Mouse (Mus musculus) heart, embryonic 14.5 days (tissue): ENCODE measurements at regions not wholly inside any gene's neighbourhood (a gene's known extent, or its start where the extent isn't known, plus 50 kb on each side); places are given as distances from the start of the nearest gene placed in this dataset.

Source experiments
- ATAC-seq: fragments of 200-750 bp; cut with Nextera tagmentation; 2 replicates; pipeline ENCODE4 v1.8.0; 2017; ENCODE audit warnings: low read depth, moderate TSS enrichment; ENCODE audit not compliant: insufficient number of reproducible peaks, insufficient read depth, low FRiP score
- H3K27ac ChIP-seq, 2 experiments: fragments of 200-500 bp in 1 of 2; fragments of 300-500 bp in 1 of 2; sonication (generic) in 1 of 2; replicated peaks in 1 of 2; 2 replicates each; pipeline ENCODE4 v1.5.1; 2012 to 2014; ENCODE audit warnings: low read depth in 2 of 2, low read length in 2 of 2, control low read depth in 1 of 2, mild to moderate bottlenecking in 1 of 2, mixed read lengths in 1 of 2; ENCODE audit not compliant: control insufficient read depth in 1 of 2, insufficient read depth in 1 of 2
- H3K27me3 ChIP-seq: fragments of 300-500 bp; sonication (generic); 2 replicates; pipeline ENCODE4 v1.6.1; 2014; ENCODE audit warnings: mild to moderate bottlenecking, low read length, control low read depth; ENCODE audit not compliant: control insufficient read depth, insufficient read depth
- H3K36me3 ChIP-seq: fragments of 300-500 bp; sonication (generic); 2 replicates; pipeline ENCODE4 v1.6.1; 2014; ENCODE audit warnings: mild to moderate bottlenecking, control low read depth, low read length, mixed read lengths; ENCODE audit not compliant: control insufficient read depth, insufficient read depth
- H3K4me1 ChIP-seq, 2 experiments: fragments of 200-500 bp in 1 of 2; fragments of 300-500 bp in 1 of 2; sonication (generic) in 1 of 2; 2 replicates each; pipeline ENCODE4 v1.6.1; 2012 to 2014; ENCODE audit warnings: low read length in 2 of 2, control low read depth in 1 of 2, mixed read lengths in 1 of 2; ENCODE audit not compliant: control insufficient read depth in 2 of 2, insufficient read depth in 2 of 2
- H3K4me2 ChIP-seq: fragments of 300-500 bp; sonication (generic); 2 replicates; pipeline ENCODE4 v1.6.1; 2014; ENCODE audit warnings: mild to moderate bottlenecking, low read length
- H3K4me3 ChIP-seq, 2 experiments: fragments of 200-500 bp in 1 of 2; fragments of 300-500 bp in 1 of 2; sonication (generic) in 1 of 2; 2 replicates each; pipeline ENCODE4 v1.5.1; 2012 to 2014; ENCODE audit warnings: low read length in 2 of 2, mild to moderate bottlenecking in 2 of 2, control low read depth in 1 of 2, low read depth in 1 of 2, moderate library complexity in 1 of 2; ENCODE audit not compliant: control insufficient read depth in 1 of 2, insufficient read depth in 1 of 2
- H3K9ac ChIP-seq: fragments of 300-500 bp; sonication (generic); 2 replicates; pipeline ENCODE4 v1.6.1; 2014; ENCODE audit warnings: mild to moderate bottlenecking, low read length
- H3K9me3 ChIP-seq: fragments of 300-500 bp; sonication (generic); 2 replicates; pipeline ENCODE4 v1.6.1; 2016; ENCODE audit warnings: low read length, control low read depth; ENCODE audit not compliant: control insufficient read depth
- WGBS: fragments of 180-500 bp; shearing (Covaris S2); extraction: QIAGEN DNeasy Blood & Tissue Kit; methylation state at CpG from one replicate; pipeline ENCODE4 v1.1.7; 2014; 5-methylcytosine and 5-hydroxymethylcytosine counted together

GRCm38 (mm10) chr13:97490131-97490530, 249.2 kb downstream of the Enc1 start:
- H3K4me2 ChIP-seq: no peak overlapping the region
- 73% methylated on average over 7 of the region's 7 CpGs for WGBS
- H3K9ac ChIP-seq: no peak overlapping the region
- no peak for ATAC-seq
- H3K36me3 ChIP-seq: no peaks in the 10 kb centered on the region
- no peaks in the 10 kb centered on the region for H3K9me3 ChIP-seq
- H3K4me3 ChIP-seq: no peak overlapping the region
- H3K27me3 ChIP-seq: no peaks in the 10 kb centered on the region
- peaks cover 2 to 8% of the 10 kb centered on the region in 2 experiments; a peak in 3 of 4 replicates for H3K4me1 ChIP-seq
- H3K27ac ChIP-seq: no peak overlapping the region

- Histone ChIP-seq H3K36me3 (no peaks in the 10 kb centered on the region), H3K9ac (no peak overlapping the region), H3K4me1 (peaks cover 4 to 12% of the 10 kb centered on the region in 2 experiments; a peak in 3 of 4 replicates), H3K4me2 (no peak overlapping the region), H3K4me3 (no peak overlapping the region), H3K27ac (no peak overlapping the region), H3K27me3 (no peaks in the 10 kb centered on the region), H3K9me3 (no peaks in the 10 kb centered on the region)
- no peak for ATAC-seq
- WGBS: 63% methylated on average over 4 of the region's 4 CpGs
Observed at GRCm38 (mm10) chr13:97489721-97490120, 248.8 kb downstream of the Enc1 start.

GRCm38 (mm10) chr13:97489029-97489428, 248.1 kb downstream of the Enc1 start:
- Histone ChIP-seq H3K9ac (no peak overlapping the region), H3K27me3 (no peaks in the 10 kb centered on the region), H3K27ac (no peak overlapping the region), H3K4me2 (no peak overlapping the region), H3K9me3 (no peaks in the 10 kb centered on the region), H3K4me1 (peaks cover 7 to 15% of the 10 kb centered on the region in 2 experiments; a peak in 3 of 4 replicates), H3K36me3 (no peaks in the 10 kb centered on the region), H3K4me3 (no peak overlapping the region)
- WGBS: 39% methylated on average over 5 of the region's 5 CpGs
- no peak for ATAC-seq

- H3K4me2 ChIP-seq: no peak overlapping the region
- no peak overlapping the region for H3K4me3 ChIP-seq
- WGBS: 75% methylated on average over 5 of the region's 5 CpGs
- no peak overlapping the region for H3K27ac ChIP-seq
- peaks cover 11 to 15% of the 10 kb centered on the region in 2 experiments; a peak in 3 of 4 replicates for H3K4me1 ChIP-seq
- no peaks in the 10 kb centered on the region for H3K9me3 ChIP-seq
- H3K27me3 ChIP-seq: no peaks in the 10 kb centered on the region
- no peaks in the 10 kb centered on the region for H3K36me3 ChIP-seq
- no peak for ATAC-seq
- H3K9ac ChIP-seq: no peak overlapping the region
Observed at GRCm38 (mm10) chr13:97488518-97488917, 247.6 kb downstream of the Enc1 start.

- Histone ChIP-seq H3K9ac (no peak overlapping the region), H3K4me3 (no peak overlapping the region), H3K9me3 (no peaks in the 10 kb centered on the region), H3K36me3 (no peaks in the 10 kb centered on the region), H3K4me1 (peaks cover 9 to 15% of the 10 kb centered on the region in 2 experiments; a peak in 3 of 4 replicates), H3K27ac (no peak overlapping the region), H3K27me3 (no peaks in the 10 kb centered on the region), H3K4me2 (no peak overlapping the region)
- WGBS: 75% methylated on average over 9 of the region's 9 CpGs
- ATAC-seq: no peak
Observed at GRCm38 (mm10) chr13:97487746-97488473, 247.0 kb downstream of the Enc1 start.

- Histone ChIP-seq H3K4me2 (no peak overlapping the region), H3K36me3 (no peaks in the 10 kb centered on the region), H3K4me1 (peaks cover 9 to 15% of the 10 kb centered on the region in 2 experiments; a peak in 3 of 4 replicates), H3K4me3 (no peak overlapping the region), H3K27me3 (no peaks in the 10 kb centered on the region), H3K9ac (no peak overlapping the region), H3K9me3 (no peaks in the 10 kb centered on the region), H3K27ac (no peak overlapping the region)
- 92% methylated on average over 2 of the region's 2 CpGs for WGBS
- no peak for ATAC-seq
Observed at GRCm38 (mm10) chr13:97486490-97486889, 245.6 kb downstream of the Enc1 start.

GRCm38 (mm10) chr13:97485886-97486285, 245.0 kb downstream of the Enc1 start:
- H3K36me3 ChIP-seq: no peaks in the 10 kb centered on the region
- no peak overlapping the region for H3K9ac ChIP-seq
- H3K4me3 ChIP-seq: no peak overlapping the region
- no peak overlapping the region for H3K4me2 ChIP-seq
- peaks cover 9 to 15% of the 10 kb centered on the region in 2 experiments; a peak in 3 of 4 replicates for H3K4me1 ChIP-seq
- H3K27me3 ChIP-seq: no peaks in the 10 kb centered on the region
- ATAC-seq: no peak
- H3K9me3 ChIP-seq: no peaks in the 10 kb centered on the region
- 82% methylated on average over 5 of the region's 5 CpGs for WGBS
- no peak overlapping the region for H3K27ac ChIP-seq
